Mouse (Mus musculus): Measurements from ENCODE around the gene Tmeff2.

Gene Tmeff2

GRCm38 (mm10) chr1:50979358-50980081 is 79.1 kb downstream of the Tmeff2 start:
- DNase-seq (ENCODE audit: extremely low read depth, insufficient read length, low spot score): no peak

- DNase-seq (ENCODE audit: extremely low read depth, insufficient read length, low spot score): no peak
Measured at GRCm38 (mm10) chr1:50980591-50980990, 80.1 kb downstream of the Tmeff2 start.

GRCm38 (mm10) chr1:50981151-50981828 is 80.8 kb downstream of the Tmeff2 start:
- DNase-seq (ENCODE audit: extremely low read depth, insufficient read length, low spot score): no peak

- no peak for DNase-seq (ENCODE audit: extremely low read depth, insufficient read length, low spot score)
Measured at GRCm38 (mm10) chr1:50990661-50991060, 90.2 kb downstream of the Tmeff2 start.

GRCm38 (mm10) chr1:50994505-50994904 is 94.1 kb downstream of the Tmeff2 start:
- DNase-seq (ENCODE audit: extremely low read depth, insufficient read length, low spot score): no peak

GRCm38 (mm10) chr1:50999793-51000192 is 99.3 kb downstream of the Tmeff2 start:
- DNase-seq (ENCODE audit: extremely low read depth, insufficient read length, low spot score): no peak

GRCm38 (mm10) chr1:51008344-51008743 is 107.9 kb downstream of the Tmeff2 start:
- DNase-seq (ENCODE audit: extremely low read depth, insufficient read length, low spot score): no peak

- DNase-seq (ENCODE audit: extremely low read depth, insufficient read length, low spot score): no peak
Measured at GRCm38 (mm10) chr1:51040249-51040648, 139.8 kb downstream of the Tmeff2 start.

- no peak for DNase-seq (ENCODE audit: extremely low read depth, insufficient read length, low spot score)
Measured at GRCm38 (mm10) chr1:51044810-51045209, 144.4 kb downstream of the Tmeff2 start.

GRCm38 (mm10) chr1:51064549-51064948 is 164.1 kb downstream of the Tmeff2 start:
- DNase-seq (ENCODE audit: extremely low read depth, insufficient read length, low spot score): no peak

GRCm38 (mm10) chr1:51065652-51066051 is 165.2 kb downstream of the Tmeff2 start:
- peak; percentile 18 for DNase-seq (ENCODE audit: extremely low read depth, insufficient read length, low spot score)

GRCm38 (mm10) chr1:51068814-51069213 is 168.4 kb downstream of the Tmeff2 start:
- DNase-seq (ENCODE audit: extremely low read depth, insufficient read length, low spot score): no peak

GRCm38 (mm10) chr1:51069288-51069687 is 168.8 kb downstream of the Tmeff2 start:
- DNase-seq (ENCODE audit: extremely low read depth, insufficient read length, low spot score): no peak

- no peak for DNase-seq (ENCODE audit: extremely low read depth, insufficient read length, low spot score)
Measured at GRCm38 (mm10) chr1:51074076-51074475, 173.6 kb downstream of the Tmeff2 start.

- DNase-seq (ENCODE audit: extremely low read depth, insufficient read length, low spot score): no peak
Measured at GRCm38 (mm10) chr1:51075785-51076771, 175.6 kb downstream of the Tmeff2 start.

- DNase-seq (ENCODE audit: extremely low read depth, insufficient read length, low spot score): no peak
Measured at GRCm38 (mm10) chr1:51088921-51089320, 188.5 kb downstream of the Tmeff2 start.

GRCm38 (mm10) chr1:51089803-51090202 is 189.4 kb downstream of the Tmeff2 start:
- DNase-seq (ENCODE audit: extremely low read depth, insufficient read length, low spot score): no peak

GRCm38 (mm10) chr1:51090212-51090761 is 189.8 kb downstream of the Tmeff2 start:
- DNase-seq (ENCODE audit: extremely low read depth, insufficient read length, low spot score): no peak

GRCm38 (mm10) chr1:51094713-51095112 is 194.3 kb downstream of the Tmeff2 start:
- DNase-seq (ENCODE audit: extremely low read depth, insufficient read length, low spot score): no peak

GRCm38 (mm10) chr1:51096848-51097598 is 196.6 kb downstream of the Tmeff2 start:
- DNase-seq (ENCODE audit: extremely low read depth, insufficient read length, low spot score): no peak

Data from 3134 (cell line).